Mouse (Mus musculus) telencephalon, adult 2 months (tissue): ENCODE results near the gene Hspa1a.
"Not testable (repeated sequence)": the region's sequence is repeated elsewhere in the genome, so short reads cannot be mapped to it uniquely, and the experiment has no call there.

Experiments used
- DNase-seq: peaks from one replicate; pipeline ENCODE4 v3.0.0-alpha.2; 2011; ENCODE audit warnings: low read depth, low spot score

Hspa1a gene

GRCm38 (mm10) chr17:34972069-34972749 is at the start of gene Hspa1a, which contains the start of gene Hspa1l:
Gene Hspa1a (minus strand): TSS chr17:34972156.
Gene Hspa1l (plus strand): TSS chr17:34972703.
- DNase-seq, result not testable (repeated sequence)

- peak; percentile 16 for DNase-seq
Observed at GRCm38 (mm10) chr17:35021163-35021808, 49.3 kb upstream of the Hspa1a start.

DNA sequence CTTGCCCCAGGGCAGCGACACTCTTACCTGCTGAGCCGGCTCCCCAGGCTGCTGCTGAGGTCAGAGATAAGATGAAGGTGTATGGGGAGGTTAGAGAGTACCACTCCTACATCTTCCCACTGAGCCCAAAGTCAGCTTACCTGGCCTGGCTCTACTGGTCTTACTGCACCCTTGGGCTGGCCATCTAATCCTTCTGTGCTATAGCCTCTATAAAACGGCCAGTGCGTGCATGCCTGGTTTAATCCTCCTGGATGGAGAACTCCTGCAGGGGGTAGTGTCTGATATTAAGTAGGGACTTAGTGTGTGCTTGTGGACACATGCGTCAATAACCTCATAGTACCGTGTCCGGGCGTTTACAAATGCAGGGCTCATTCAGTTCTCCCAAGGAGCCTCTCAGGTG is 48.6 kb upstream of the Hspa1a start:
- DNase-seq, result no peak

GRCm38 (mm10) chr17:35019894-35020293 is 47.9 kb upstream of the Hspa1a start:
- DNase-seq, result no peak

GRCm38 (mm10) chr17:35018171-35018570 is 46.2 kb upstream of the Hspa1a start:
- DNase-seq, result no peak

DNA sequence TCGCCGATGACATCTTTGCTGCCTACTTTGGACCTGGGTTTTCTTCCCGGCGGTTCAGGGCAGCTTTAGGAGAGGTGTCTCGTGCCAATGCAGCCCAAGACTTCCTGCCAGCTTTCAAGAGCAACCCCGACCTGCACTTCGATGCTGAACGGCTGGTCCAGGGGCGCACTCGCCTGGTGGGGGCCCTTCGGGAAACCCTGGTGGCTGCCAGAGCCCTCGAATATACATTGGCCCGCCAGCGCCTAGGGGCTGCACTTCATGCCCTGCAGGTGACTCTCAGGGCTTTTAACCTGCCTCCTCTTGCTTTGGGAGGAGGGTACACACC is 45.7 kb upstream of the Hspa1a start:
- no peak for DNase-seq

- no peak for DNase-seq
Observed at GRCm38 (mm10) chr17:35016791-35017705, 45.1 kb upstream of the Hspa1a start.

DNA sequence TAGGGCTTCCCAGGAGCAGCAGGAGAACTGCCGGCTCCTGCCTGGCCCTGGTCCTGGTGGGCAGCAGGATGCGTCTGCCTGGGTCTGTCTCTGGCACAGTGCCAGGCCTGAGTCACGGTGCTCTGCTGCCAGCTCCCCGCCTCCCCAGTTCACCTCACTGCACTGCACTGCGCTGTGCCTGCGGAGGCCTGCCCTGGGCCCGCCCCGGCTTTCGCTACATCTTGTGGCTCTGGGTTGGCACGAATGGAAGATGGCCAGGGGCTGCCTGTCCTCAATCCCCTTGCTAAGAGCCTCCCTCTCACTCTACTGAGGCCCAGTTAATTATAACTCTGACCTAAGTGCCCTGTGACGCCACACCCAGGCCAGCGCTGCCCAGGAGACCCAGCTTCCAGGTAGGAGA is 44.4 kb upstream of the Hspa1a start, which contains the start of gene Vwa7:
TSS of gene Vwa7 (plus strand) at position 204 of the 400 bp plus-strand sequence.
- DNase-seq, result no peak

GRCm38 (mm10) chr17:35015296-35015695 is 43.3 kb upstream of the Hspa1a start:
- DNase-seq, result no peak

DNA sequence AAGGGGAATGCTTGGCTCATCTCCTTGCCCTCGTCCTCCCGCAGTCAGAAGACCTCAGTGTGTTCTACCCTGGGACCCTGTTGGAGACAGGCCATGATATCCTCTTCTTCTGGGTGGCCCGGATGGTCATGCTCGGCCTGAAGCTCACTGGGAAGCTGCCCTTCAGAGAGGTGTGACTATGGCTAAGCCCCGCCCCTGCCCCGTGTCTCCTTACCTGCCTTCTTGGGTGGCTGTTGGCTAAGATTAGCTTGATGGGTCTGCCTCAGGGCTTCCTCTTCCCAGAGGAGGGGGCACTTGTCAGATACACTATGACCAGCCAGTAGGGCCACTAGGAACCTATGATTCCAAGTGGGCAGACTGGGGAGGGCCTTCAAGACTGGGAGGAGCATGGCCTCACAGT is 41.3 kb upstream of the Hspa1a start:
- DNase-seq, result no peak

GRCm38 (mm10) chr17:35012430-35012829 is 40.5 kb upstream of the Hspa1a start:
- DNase-seq, result no peak

GRCm38 (mm10) chr17:35011440-35011839 is 39.5 kb upstream of the Hspa1a start:
- DNase-seq, result no peak

GRCm38 (mm10) chr17:35009586-35009985 is 37.6 kb upstream of the Hspa1a start:
- DNase-seq, result no peak

GRCm38 (mm10) chr17:35007387-35007991 is 35.5 kb upstream of the Hspa1a start:
- no peak for DNase-seq

DNA sequence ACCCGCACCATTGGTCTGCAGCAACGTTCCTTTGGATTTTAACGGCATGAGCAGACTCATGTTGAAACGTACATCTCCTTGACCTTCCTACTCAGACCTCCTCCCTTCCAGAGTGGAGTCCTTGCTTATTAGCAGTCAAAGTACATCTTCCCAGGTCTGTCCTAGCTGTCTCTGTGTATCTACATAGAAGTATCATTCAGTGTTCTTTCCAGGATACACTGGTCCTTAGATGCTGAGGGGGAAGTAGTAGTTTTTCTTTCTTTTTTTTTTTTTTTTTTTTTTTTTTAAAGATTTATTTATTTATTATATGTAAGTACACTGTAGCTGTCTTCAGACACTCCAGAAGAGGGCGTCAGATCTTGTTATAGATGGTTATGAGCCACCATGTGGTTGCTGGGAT is 33.9 kb upstream of the Hspa1a start:
- not testable (repeated sequence) for DNase-seq

DNA sequence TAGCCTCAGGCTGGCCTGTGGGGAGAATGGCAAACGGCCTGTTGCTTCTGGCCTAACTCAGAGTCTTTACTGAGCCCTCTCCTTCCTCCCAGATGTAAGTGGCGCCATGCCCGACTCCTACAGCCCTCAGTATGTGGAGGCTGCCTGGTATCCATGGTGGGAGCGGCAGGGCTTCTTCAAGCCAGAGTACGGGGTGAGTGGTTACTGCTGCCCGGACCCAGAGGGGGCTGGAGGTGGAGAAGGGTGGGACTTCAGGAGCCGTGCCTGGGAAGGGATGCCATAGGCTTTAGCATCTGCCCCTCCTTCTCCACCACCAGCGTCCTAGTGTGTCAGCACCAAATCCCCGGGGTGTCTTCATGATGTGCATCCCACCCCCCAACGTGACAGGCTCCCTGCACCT is 33.2 kb upstream of the Hspa1a start:
- no peak for DNase-seq

DNA sequence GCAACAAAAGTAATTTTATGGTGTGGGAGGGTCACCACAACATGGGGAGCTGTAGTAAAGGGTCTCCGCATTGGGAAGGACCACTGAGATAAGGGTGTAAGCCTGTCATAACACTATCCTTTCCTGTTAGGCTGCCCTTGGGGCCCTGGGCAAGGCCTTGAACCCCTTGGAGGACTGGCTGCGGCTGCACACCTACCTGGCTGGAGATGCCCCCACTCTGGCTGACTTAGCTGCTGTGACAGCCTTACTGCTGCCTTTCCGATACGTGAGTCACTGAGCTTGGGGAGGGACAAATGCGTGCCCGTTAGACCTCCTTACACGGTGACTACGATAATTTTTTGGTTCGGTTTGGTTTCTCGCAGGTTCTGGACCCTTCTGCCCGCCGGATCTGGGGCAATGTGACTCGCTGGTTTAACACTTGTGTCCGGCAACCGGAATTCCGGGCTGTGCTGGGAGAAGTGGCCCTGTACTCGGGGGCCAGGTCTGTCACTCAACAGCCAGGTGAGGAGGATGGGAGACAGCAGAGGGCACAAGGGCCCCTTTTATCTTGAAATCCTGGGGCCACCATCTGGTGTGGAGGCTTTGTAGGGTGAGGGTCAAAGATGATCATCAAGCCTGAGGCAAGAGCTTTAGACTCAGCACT is 32.2 kb upstream of the Hspa1a start:
- no peak for DNase-seq

DNA sequence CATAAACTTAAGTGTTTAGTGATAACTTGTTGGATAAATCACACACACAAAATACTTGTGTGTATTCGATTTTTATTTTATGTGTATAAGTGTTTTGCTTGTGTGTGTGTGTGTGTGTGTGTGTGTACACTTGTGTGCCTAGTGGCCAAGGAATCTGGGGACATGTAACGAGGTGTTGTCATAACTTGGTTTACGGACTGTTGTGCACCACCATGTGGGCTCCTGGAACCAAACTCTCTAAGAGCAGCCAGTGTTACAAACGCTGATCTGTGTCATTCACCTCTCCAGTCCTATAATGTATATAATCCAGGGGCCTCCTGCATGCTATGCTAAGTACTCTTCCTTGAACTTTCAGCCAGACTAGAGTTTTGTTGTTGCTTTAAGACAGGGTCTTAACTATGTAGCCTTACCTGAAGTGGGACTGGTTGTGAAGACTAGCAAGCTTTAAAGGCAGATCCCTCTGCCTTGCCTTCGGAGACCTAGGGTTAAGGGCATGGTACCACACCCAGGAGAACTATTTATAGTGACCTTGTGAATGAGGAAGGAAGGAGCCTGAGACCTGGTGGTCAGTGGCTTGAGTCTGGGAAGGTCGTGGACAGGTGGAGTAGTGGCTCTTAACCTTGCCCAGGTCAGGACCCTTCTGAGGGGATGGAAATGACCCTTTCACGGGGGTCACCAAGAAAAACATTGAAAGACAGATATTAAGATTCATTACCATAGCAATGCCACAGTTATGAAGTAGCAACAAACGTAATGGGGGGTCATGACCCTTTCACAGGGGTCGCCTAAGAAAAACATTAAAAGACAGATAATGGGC is 31.3 kb upstream of the Hspa1a start:
- no peak for DNase-seq

- DNase-seq, result no peak
Observed at GRCm38 (mm10) chr17:35002153-35002865, 30.4 kb upstream of the Hspa1a start.
